Mouse (Mus musculus): ENCODE results near the gene Tmem60.

Gene Tmem60

GRCm38 (mm10) chr5:20881915-20882800 lies at the start of gene Tmem60, which contains the start of gene Phtf2:
Gene Tmem60, plus strand, starts transcription at chr5:20882191.
Gene Phtf2, minus strand, starts transcription at chr5:20882124.
- DNase-seq (ENCODE audit: low spot score), result peak; percentile 100

GRCm38 (mm10) chr5:20834399-20834798 lies 47.6 kb upstream of the Tmem60 start:
- DNase-seq (ENCODE audit: low spot score), result no peak

- no peak for DNase-seq (ENCODE audit: low spot score)
Observed at GRCm38 (mm10) chr5:20837082-20837481, 44.9 kb upstream of the Tmem60 start.

GRCm38 (mm10) chr5:20843405-20843804 lies 38.6 kb upstream of the Tmem60 start:
- no peak for DNase-seq (ENCODE audit: low spot score)

GRCm38 (mm10) chr5:20843816-20844215 lies 38.2 kb upstream of the Tmem60 start:
- no peak for DNase-seq (ENCODE audit: low spot score)

GRCm38 (mm10) chr5:20847010-20847409 lies 35.0 kb upstream of the Tmem60 start:
- DNase-seq (ENCODE audit: low spot score), result no peak

- no peak for DNase-seq (ENCODE audit: low spot score)
Observed at GRCm38 (mm10) chr5:20855066-20855465, 26.9 kb upstream of the Tmem60 start.

- no peak for DNase-seq (ENCODE audit: low spot score)
Observed at GRCm38 (mm10) chr5:20858404-20858803, 23.6 kb upstream of the Tmem60 start.

GRCm38 (mm10) chr5:20860565-20860964 lies 21.4 kb upstream of the Tmem60 start:
- DNase-seq (ENCODE audit: low spot score), result no peak

- no peak for DNase-seq (ENCODE audit: low spot score)
Observed at GRCm38 (mm10) chr5:20861901-20862300, 20.1 kb upstream of the Tmem60 start.

GRCm38 (mm10) chr5:20864216-20864969 lies 17.6 kb upstream of the Tmem60 start:
- DNase-seq (ENCODE audit: low spot score), result no peak

GRCm38 (mm10) chr5:20865193-20865755 lies 16.7 kb upstream of the Tmem60 start:
- DNase-seq (ENCODE audit: low spot score), result no peak

GRCm38 (mm10) chr5:20873146-20873545 lies 8.8 kb upstream of the Tmem60 start:
- DNase-seq (ENCODE audit: low spot score), result no peak

GRCm38 (mm10) chr5:20876934-20877426 lies 5.0 kb upstream of the Tmem60 start:
- DNase-seq (ENCODE audit: low spot score), result no peak

GRCm38 (mm10) chr5:20880386-20880785 lies 1.6 kb upstream of the Tmem60 start:
- no peak for DNase-seq (ENCODE audit: low spot score)

- peak; percentile 51 for DNase-seq (ENCODE audit: low spot score)
Observed at GRCm38 (mm10) chr5:20880797-20881775, 905 bp upstream of the Tmem60 start.

GRCm38 (mm10) chr5:20884036-20884620 lies 2.1 kb downstream of the Tmem60 start:
- no peak for DNase-seq (ENCODE audit: low spot score)

GRCm38 (mm10) chr5:20897446-20898167 lies 15.6 kb downstream of the Tmem60 start:
- no peak for DNase-seq (ENCODE audit: low spot score)

GRCm38 (mm10) chr5:20904647-20905046 lies 22.7 kb downstream of the Tmem60 start:
- no peak for DNase-seq (ENCODE audit: low spot score)

GRCm38 (mm10) chr5:20905437-20905836 lies 23.4 kb downstream of the Tmem60 start:
- DNase-seq (ENCODE audit: low spot score), result no peak
